Mouse (Mus musculus) layer of hippocampus, adult 2 months (tissue): ENCODE measurements at regions not wholly inside any gene's neighbourhood (a gene's known extent, or its start where the extent isn't known, plus 50 kb on each side); places are given as distances from the start of the nearest gene placed in this dataset.

Source experiments
- DNase-seq, 2 experiments: peaks; one replicate each; pipeline ENCODE4 v3.0.0; 2022; ENCODE audit warnings: low spot score in 2 of 2
- H3K27ac ChIP-seq: fragments of 200-600 bp; 2 replicates; pipeline ENCODE4 v1.8.1; 2022
- H3K4me3 ChIP-seq: fragments of 200-600 bp; 2 replicates; pipeline ENCODE4 v1.8.1; 2022; ENCODE audit warnings: mild to moderate bottlenecking
- CTCF ChIP-seq: fragments of 200-600 bp; conservative IDR thresholded peaks from 2 replicates; pipeline ENCODE4 v1.8.1; 2022; ENCODE audit warnings: antibody characterized with exemption, mild to moderate bottlenecking, moderate library complexity

- H3K4me3 ChIP-seq = no peak overlapping the region
- no peak for DNase-seq
- TF ChIP-seq CTCF = no peak
- no peak overlapping the region for H3K27ac ChIP-seq
These were observed 106.2 kb upstream of the Nfe2l3 start for GRCm38 (mm10) chr6:51326103-51326829.

GRCm38 (mm10) chr6:51329070-51329995 lies 103.1 kb upstream of the Nfe2l3 start:
- Histone ChIP-seq H3K27ac (no peak overlapping the region), H3K4me3 (no peak overlapping the region)
- TF ChIP-seq CTCF = no peak
- no peak for DNase-seq

- Histone ChIP-seq H3K4me3 (no peak overlapping the region), H3K27ac (no peak overlapping the region)
- TF ChIP-seq CTCF = no peak
- no peak for DNase-seq
These were observed 102.3 kb upstream of the Nfe2l3 start for GRCm38 (mm10) chr6:51330069-51330706.

- TF ChIP-seq CTCF = no peak
- no peak overlapping the region for H3K4me3 ChIP-seq
- H3K27ac ChIP-seq = no peak overlapping the region
- no peak for DNase-seq
These were observed 99.6 kb upstream of the Nfe2l3 start for GRCm38 (mm10) chr6:51332841-51333240.

- no peak for TF ChIP-seq CTCF
- Histone ChIP-seq H3K27ac (no peak overlapping the region), H3K4me3 (no peak overlapping the region)
- DNase-seq = no peak
These were observed 98.6 kb upstream of the Nfe2l3 start for GRCm38 (mm10) chr6:51333722-51334360.

GRCm38 (mm10) chr6:51335314-51335713 lies 97.2 kb upstream of the Nfe2l3 start:
- H3K4me3 ChIP-seq = no peak overlapping the region
- no peak overlapping the region for H3K27ac ChIP-seq
- no peak for TF ChIP-seq CTCF
- no peak for DNase-seq

GRCm38 (mm10) chr6:51339301-51339700 lies 93.2 kb upstream of the Nfe2l3 start:
- Histone ChIP-seq H3K4me3 (no peak overlapping the region), H3K27ac (no peak overlapping the region)
- no peak for TF ChIP-seq CTCF
- no peak for DNase-seq

- Histone ChIP-seq H3K27ac (no peak overlapping the region), H3K4me3 (no peak overlapping the region)
- TF ChIP-seq CTCF = no peak
- DNase-seq = no peak
These were observed 84.7 kb upstream of the Nfe2l3 start for GRCm38 (mm10) chr6:51347721-51348120.

- Histone ChIP-seq H3K27ac (no peak overlapping the region), H3K4me3 (no peak overlapping the region)
- no peak for TF ChIP-seq CTCF
- no peak for DNase-seq
These were observed 82.7 kb upstream of the Nfe2l3 start for GRCm38 (mm10) chr6:51349771-51350170.

- no peak for DNase-seq
- no peak for TF ChIP-seq CTCF
- Histone ChIP-seq H3K4me3 (no peak overlapping the region), H3K27ac (no peak overlapping the region)
These were observed 77.4 kb upstream of the Nfe2l3 start for GRCm38 (mm10) chr6:51355041-51355440.

GRCm38 (mm10) chr6:51361611-51362180 lies 70.8 kb upstream of the Nfe2l3 start:
- Histone ChIP-seq H3K4me3 (no peak overlapping the region), H3K27ac (no peak overlapping the region)
- DNase-seq = no peak
- no peak for TF ChIP-seq CTCF

- peak; percentile 92 for TF ChIP-seq CTCF
- H3K4me3 ChIP-seq = peak overlapping the region; percentile 45
- no peak overlapping the region for H3K27ac ChIP-seq
- peak; percentile 73 to 76 for DNase-seq
These were observed 69.8 kb upstream of the Nfe2l3 start for GRCm38 (mm10) chr6:51362475-51363226.
